Mouse (Mus musculus) sigmoid colon, adult 10 weeks (tissue): Measurements from ENCODE around the gene Lurap1. TPM values are rescaled to one million over a fixed set of nuclear protein-coding genes. Genes with fewer than 3 reads are reported as not detected.

Experiments
- polyA plus RNA-seq: library from polyadenylated mRNA; stranded (reverse); fragments of 350-450 nt; fragmentation: Illumina TruSeq; extraction: RNeasy Lipid Tissue Mini Kit (QIAGEN cat#74804); gene quantifications from one replicate; pipeline ENCODE4 v1.2.3, GENCODE M21; 2014; ENCODE audit warnings: low read depth, low replicate concordance

Gene Lurap1
- 2.2 TPM for polyA plus RNA-seq

DNA sequence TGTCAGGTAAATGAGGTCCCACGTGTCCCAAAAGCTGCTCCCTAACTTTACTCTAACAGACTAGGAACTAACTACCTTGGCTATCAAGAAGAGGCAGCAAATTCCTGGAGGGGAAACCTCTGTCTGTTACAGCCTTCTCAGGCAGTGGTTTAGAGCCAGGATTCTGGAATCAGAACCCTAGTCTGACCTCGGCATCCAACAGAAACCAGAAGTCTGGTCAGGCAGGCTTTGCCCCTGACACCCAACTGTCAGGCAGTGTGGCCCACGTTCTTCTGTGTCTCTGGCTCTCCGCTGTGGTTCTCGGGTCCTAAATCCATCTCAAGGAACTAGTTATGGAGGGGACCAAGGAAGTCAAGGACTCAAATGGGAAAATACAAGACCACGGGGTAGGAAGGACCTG is at the start of gene Lurap1:
Gene Lurap1, minus strand, starts transcription at position 101 of the 400 bp plus-strand sequence.

DNA sequence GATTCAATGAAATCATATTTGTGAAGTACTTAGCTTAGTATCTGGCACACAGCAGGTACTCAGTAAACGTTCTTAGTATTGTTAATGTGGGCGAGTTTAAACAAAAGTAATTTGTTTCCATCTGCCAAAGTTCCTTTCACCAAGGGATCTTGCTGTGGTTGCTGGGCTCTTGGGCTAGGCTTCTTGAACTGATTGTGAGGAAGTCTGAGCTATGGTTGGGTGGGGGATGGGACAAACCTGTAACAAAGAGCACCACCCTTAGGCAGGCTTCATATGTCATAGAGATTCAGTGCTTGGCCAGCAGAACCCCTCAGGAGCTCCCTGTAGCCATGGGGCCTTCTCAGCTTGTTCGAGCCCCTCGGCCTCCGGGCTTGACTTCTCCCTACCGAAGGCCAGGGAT is 21.9 kb upstream of the Lurap1 start, which contains the start of the genes 1700042G07Rik and Gm49337:
Gene 1700042G07Rik, plus strand, starts transcription at position 301 of the 400 bp plus-strand sequence.
Gene Gm49337, plus strand, starts transcription at position 313 of the 400 bp plus-strand sequence.

DNA sequence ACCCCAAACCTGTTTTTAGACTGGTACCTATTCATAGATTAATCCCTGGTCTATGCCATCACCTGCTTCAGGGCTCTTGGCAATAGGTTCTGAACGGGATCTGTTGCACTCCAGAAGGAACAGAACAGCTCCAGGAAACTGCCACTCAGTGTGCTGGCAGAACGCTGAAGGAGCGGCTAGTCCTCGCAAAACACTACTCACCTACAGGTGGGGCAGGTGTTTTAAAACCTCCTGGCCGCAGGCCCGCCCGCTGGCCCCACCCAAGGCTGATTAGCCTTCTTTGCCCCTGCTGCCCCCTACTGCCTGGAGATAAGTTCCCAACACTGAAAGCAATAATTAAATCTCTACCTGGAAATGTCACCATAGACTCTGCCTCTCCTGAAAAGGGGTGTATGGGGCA is 16.3 kb upstream of the Lurap1 start, which contains the start of gene Tspan1:
Gene Tspan1, minus strand, starts transcription at position 198 of the 400 bp plus-strand sequence.

DNA sequence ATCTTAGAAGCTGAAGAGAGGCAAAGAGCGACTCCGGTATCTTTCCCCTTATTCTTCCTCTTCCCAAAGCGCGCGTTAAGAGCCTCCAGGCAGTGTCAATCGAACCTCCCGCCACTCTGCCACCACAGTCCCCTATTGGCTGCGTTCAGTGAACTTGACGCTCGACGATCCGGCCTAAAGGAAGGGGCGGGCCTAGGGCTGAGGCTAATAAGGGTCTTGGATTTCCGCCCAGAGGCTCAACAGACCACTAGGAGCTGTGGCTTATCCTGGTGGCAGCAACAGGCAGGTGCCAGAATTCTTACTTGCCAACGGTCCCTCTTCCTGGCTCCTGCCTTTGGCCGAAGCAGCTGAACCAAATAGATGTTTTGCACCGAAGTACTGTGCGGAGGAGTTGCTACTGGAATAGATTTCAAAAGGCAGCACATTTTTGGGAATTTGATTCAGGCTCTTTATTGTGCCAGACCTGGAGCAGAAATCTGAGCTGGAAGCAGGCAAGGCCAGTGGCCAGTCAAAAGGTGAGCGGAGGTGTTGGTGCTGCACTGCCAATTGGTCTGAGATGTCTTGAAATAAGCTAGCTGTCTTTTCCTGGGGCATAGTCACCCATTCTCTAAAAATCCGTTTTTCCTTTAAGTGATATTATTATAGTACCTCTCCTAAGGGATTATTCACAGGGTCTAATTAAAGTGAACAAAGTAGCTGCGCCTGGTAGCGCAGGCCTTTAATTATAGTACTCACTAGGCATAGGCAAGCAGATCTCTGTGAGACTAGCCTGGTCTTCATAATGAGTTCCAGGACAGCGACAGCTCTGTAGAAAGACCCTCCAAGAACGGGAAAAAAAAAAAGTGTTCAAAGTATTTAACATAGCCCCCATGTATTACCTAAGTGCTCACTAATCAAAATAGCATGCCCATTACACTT is 27.3 kb downstream of the Lurap1 start, which contains the start of the genes Rad54l and Pomgnt1:
Gene Rad54l, minus strand, starts transcription at position 89 of the 918 bp plus-strand sequence.
Gene Pomgnt1, plus strand, starts transcription at position 239 of the 918 bp plus-strand sequence.

Other genes with a start within 250 kb of the Lurap1 start
- not detected for gene Dmbx1, start 211.4 kb downstream of the Lurap1 start, polyA plus RNA-seq
- gene Faah, start 133.4 kb downstream of the Lurap1 start, polyA plus RNA-seq, result 4.2 TPM
- gene Nsun4, start 97.5 kb downstream of the Lurap1 start, polyA plus RNA-seq, result 8.8 TPM
- 435 TPM for gene Uqcrh, start 76.3 kb downstream of the Lurap1 start, polyA plus RNA-seq
- gene Lrrc41, start 76.1 kb downstream of the Lurap1 start, polyA plus RNA-seq, result 7.8 TPM
- 2.5 TPM for gene Rad54l, start 27.6 kb downstream of the Lurap1 start, polyA plus RNA-seq
- gene Pomgnt1, start 27.5 kb downstream of the Lurap1 start, polyA plus RNA-seq, result 7.3 TPM
- gene Tspan1, start 16.3 kb upstream of the Lurap1 start, polyA plus RNA-seq, result 2,519 TPM
- gene 1700042G07Rik, start 22.0 kb upstream of the Lurap1 start, polyA plus RNA-seq, result not detected
- gene Gm49337, start 22.0 kb upstream of the Lurap1 start, polyA plus RNA-seq, result 7.0 TPM
- gene Pik3r3, start 70.3 kb upstream of the Lurap1 start, polyA plus RNA-seq, result 78.7 TPM